Mouse (Mus musculus) thymus, adult 18-20 months (tissue): ENCODE data around the gene Psmd11.
"Not testable (repeated sequence)": the region's sequence is repeated elsewhere in the genome, so short reads cannot be mapped to it uniquely, and the experiment has no call there.

Experiments used
- DNase-seq, 2 experiments: peaks; one replicate each; pipeline ENCODE4 v3.0.0; 2022; ENCODE audit warnings: mixed read lengths in 2 of 2

The Psmd11 gene

GRCm38 (mm10) chr11:80428381-80429008 is at the start of gene Psmd11:
Psmd11 (plus strand) TSS chr11:80428615.
- DNase-seq, result peak; percentile 93 to 95

- not testable (repeated sequence) for DNase-seq
These were observed 49.2 kb upstream of the Psmd11 start for GRCm38 (mm10) chr11:80379184-80379583.

GRCm38 (mm10) chr11:80382626-80383018 is 45.8 kb upstream of the Psmd11 start:
- DNase-seq, result peak; percentile 9 to 30

GRCm38 (mm10) chr11:80383019-80383625 is 45.3 kb upstream of the Psmd11 start, which contains the start of gene Zfp207:
Zfp207 (plus strand) TSS chr11:80383279.
- DNase-seq, result peak; percentile 96

- no peak for DNase-seq
These were observed 44.8 kb upstream of the Psmd11 start for GRCm38 (mm10) chr11:80383626-80384046.

- no peak for DNase-seq
These were observed 44.0 kb upstream of the Psmd11 start for GRCm38 (mm10) chr11:80384461-80384860.

- DNase-seq, result no peak
These were observed 43.4 kb upstream of the Psmd11 start for GRCm38 (mm10) chr11:80385055-80385454.

GRCm38 (mm10) chr11:80386790-80387189 is 41.6 kb upstream of the Psmd11 start:
- DNase-seq, result no peak

GRCm38 (mm10) chr11:80389885-80390284 is 38.5 kb upstream of the Psmd11 start:
- no peak for DNase-seq

- no peak for DNase-seq
These were observed 36.9 kb upstream of the Psmd11 start for GRCm38 (mm10) chr11:80391407-80392120.

GRCm38 (mm10) chr11:80395930-80396329 is 32.5 kb upstream of the Psmd11 start:
- DNase-seq, result no peak

- DNase-seq, result no peak
These were observed 31.8 kb upstream of the Psmd11 start for GRCm38 (mm10) chr11:80396617-80397016.

- DNase-seq, result not testable (repeated sequence)
These were observed 20.5 kb upstream of the Psmd11 start for GRCm38 (mm10) chr11:80407878-80408277.

GRCm38 (mm10) chr11:80410377-80410776 is 18.0 kb upstream of the Psmd11 start:
- DNase-seq, result no peak

- no peak for DNase-seq
These were observed 11.3 kb upstream of the Psmd11 start for GRCm38 (mm10) chr11:80417085-80417484.

- DNase-seq, result no peak
These were observed 8.7 kb upstream of the Psmd11 start for GRCm38 (mm10) chr11:80419743-80420142.

- no peak for DNase-seq
These were observed 8.0 kb upstream of the Psmd11 start for GRCm38 (mm10) chr11:80420202-80420984.

- DNase-seq, result no peak
These were observed 6.9 kb upstream of the Psmd11 start for GRCm38 (mm10) chr11:80421421-80422047.

GRCm38 (mm10) chr11:80424691-80425090 is 3.7 kb upstream of the Psmd11 start:
- no peak for DNase-seq

- DNase-seq, result no peak
These were observed 3.1 kb upstream of the Psmd11 start for GRCm38 (mm10) chr11:80425247-80425778.

GRCm38 (mm10) chr11:80426029-80426813 is 2.2 kb upstream of the Psmd11 start:
- not testable (repeated sequence) for DNase-seq
